Mouse (Mus musculus): ENCODE data around the gene Eef2k. TPM values are rescaled to one million over a fixed set of nuclear protein-coding genes. Genes with fewer than 3 reads are reported as not detected.
"Not testable (repeated sequence)": the region's sequence is repeated elsewhere in the genome, so short reads cannot be mapped to it uniquely, and the experiment has no call there.

Gene Eef2k
- polyA plus RNA-seq, 1 experiment, result 20.2 TPM

DNA sequence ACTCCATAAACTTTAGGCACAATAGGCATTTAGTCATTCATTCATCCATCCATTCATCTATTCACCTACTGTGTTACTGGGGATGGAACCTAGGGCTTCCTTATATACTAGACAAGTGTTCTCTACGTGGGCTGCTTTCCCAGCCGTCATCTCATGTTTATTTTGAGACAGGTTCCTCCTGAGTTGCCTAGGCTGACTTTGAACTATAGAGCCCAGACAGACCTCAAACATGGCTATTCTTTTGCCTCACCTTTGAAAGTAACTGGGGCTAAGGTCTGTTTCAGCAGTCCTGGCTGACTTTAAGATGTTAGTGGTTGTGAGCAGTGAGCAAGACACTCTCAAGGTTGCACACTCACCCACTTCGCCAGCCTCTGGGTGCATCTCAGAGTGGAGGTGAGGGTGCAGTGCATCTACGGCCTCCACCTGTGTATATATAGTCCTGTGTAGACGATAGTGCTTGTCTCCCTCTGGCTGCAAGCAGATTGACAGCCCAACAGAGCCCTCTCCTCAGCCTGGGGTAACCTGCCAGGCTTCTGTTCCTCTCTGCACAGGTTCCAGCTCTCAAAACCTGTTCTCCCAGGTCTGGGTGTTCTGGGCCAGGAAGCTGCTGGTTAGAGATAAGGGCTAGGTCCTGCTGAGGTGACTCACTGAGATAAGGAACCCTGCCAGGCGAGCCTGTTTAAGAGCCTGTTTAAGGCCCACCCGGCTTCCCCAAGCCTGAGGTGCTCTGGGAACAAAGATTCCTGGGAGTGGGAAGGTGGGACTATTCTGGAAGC, 32.3 kb downstream of the Eef2k start:
- no peak for DNase-seq (ENCODE audit: low read depth, low spot score)
- 36% methylated on average over 7 of the region's 7 CpGs for WGBS

DNA sequence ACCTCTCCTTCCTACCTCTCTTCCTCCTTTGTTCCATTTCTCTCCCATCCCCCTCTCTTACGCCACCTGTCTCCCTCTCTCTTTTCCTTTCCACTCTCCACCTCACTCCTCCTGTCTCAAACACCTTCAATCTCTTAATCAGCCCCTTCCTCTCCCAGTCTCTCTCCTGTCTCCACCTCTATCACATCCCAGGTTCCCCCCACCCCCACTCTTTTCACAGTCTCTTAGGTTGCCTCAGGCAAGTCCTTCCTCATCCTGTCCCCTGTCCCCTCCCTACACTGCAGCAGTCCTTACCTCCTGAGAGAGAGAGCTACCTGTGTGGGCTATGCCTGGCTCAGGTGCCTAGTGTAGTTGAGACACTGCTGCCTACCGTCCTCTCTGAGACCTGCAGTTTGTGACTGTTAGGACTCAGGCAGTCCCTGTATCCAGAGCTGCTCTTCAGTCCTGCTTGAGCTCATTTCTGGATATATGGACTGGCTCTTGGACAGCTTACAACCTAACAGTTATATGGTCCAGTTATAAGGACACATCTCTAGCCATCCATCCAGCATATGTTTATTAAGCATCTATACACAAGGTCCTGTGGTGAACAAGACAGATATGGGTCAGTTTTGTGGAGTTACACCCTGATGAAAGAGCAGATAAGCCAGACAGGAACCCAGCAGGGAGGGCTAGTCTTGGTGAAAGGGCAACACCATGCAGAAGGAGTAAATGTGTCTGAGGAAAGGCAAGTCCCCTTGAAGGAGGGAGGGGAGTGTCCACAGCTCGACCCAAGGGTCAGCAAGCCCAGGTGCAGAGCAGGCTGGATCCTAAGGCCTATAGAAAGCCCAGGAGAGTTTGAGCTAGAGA, 33.1 kb downstream of the Eef2k start:
- DNase-seq (ENCODE audit: low read depth, low spot score), result no peak
- 47% methylated on average over 3 of the region's 3 CpGs for WGBS

DNA sequence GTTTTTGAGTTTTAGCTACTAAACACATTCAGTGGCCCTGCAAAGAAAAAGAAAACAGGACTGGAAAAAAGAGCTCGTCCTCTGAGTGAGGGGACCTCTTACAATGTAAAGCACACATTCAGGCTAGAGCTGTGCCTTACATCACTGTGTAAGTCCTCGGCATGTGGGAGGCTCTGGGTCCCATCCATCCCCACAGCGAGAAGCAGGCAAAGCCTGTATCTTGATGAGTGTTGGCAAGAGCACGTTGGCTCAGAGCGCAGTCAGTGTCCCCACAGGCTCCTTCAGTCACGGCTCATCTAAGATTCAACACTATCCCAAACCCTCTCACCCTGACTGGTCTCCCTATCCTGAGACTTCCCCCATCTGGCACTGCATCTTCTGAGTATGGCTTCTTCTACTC, 35.6 kb downstream of the Eef2k start:
- no peak for DNase-seq (ENCODE audit: low read depth, low spot score)
- WGBS, result 89% methylated on average over 6 of the region's 6 CpGs

DNA sequence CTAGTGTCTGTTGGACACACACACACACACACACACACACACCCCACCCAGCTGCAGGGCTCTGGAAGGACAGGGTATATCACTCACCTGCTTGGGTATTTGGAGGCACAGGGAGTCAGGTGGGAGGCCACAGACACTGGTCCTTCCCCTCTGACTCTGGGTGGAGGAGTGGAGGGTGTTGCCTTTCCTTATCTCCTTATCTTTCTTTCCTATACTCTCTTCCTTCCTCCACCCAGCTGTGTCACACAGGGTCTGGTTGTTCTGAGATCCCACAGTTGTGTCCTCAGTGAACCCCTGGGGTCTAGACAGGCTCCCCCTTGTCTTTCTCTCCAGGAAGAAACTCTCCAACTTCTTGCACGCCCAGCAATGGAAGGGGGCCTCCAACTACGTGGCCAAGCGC, 37.3 kb downstream of the Eef2k start:
- 91% methylated on average over 3 of the region's 3 CpGs for WGBS
- no peak for DNase-seq (ENCODE audit: low read depth, low spot score)

DNA sequence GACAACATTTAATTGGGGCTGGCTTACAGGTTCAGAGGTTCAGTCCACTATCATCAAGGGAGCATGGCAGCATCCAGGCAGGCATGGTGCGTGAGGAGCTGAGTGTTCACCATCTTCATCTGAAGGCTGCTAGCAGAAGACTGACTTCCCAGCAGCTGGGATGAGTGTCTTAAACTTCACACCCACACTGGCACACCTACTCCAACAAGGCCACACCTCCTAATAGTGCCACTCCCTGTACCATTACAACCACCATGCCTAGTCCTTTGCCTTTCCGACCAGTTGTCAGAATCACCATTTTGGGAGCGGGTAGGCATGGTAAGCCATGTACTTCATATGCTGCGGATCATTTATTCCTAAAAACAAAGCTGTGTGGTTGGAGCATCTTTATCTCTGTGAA, 38.1 kb downstream of the Eef2k start:
- 82% methylated on average over 4 of the region's 4 CpGs for WGBS

DNA sequence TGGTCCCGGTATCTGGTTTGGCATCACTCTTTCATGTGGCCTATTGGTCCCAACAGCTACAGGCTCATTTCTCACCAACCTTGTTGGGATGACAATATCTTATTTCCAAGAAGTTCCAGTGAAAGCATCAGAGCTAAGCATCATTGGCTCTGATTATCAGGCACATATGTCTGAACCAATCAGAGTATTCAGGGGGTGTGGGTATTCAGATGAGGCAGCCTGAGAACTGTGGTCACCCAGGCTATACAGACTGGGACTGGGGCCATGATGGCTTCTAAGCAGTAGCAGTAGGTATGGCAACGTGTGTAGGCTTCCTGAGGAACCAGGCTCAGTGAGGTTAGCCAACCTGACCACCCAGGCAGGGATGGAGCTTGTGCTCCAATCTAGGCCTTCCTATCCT, 38.8 kb downstream of the Eef2k start:
- no peak for DNase-seq (ENCODE audit: low read depth, low spot score)
- WGBS, result 80% methylated on average over 2 of the region's 2 CpGs

More for the DNA sequence above, 38.1 kb downstream of the Eef2k start:
- DNase-seq (ENCODE audit: low read depth, low spot score), result no peak

DNA sequence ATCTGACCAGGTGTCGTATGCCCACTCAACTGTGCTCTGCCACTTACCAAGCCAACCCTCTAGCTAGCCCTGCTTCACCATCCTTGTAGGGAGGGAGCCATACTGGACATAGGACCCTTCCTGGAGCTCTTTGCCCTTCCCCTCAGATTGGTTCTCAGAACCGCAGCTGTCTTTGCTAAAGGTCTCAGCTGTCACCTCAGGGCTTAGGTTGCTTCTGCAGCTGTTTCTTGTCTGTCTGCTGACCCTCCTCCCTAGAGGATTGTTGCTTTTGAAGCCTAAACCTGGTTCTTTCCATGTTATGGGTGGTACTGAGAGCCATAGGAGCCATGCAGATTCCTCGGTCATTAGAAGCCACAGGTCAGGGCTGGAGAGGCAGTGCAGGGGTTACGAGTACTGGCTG, 40.0 kb downstream of the Eef2k start:
- WGBS, result 84% methylated on average over 4 of the region's 4 CpGs
- DNase-seq (ENCODE audit: low read depth, low spot score), result no peak

DNA sequence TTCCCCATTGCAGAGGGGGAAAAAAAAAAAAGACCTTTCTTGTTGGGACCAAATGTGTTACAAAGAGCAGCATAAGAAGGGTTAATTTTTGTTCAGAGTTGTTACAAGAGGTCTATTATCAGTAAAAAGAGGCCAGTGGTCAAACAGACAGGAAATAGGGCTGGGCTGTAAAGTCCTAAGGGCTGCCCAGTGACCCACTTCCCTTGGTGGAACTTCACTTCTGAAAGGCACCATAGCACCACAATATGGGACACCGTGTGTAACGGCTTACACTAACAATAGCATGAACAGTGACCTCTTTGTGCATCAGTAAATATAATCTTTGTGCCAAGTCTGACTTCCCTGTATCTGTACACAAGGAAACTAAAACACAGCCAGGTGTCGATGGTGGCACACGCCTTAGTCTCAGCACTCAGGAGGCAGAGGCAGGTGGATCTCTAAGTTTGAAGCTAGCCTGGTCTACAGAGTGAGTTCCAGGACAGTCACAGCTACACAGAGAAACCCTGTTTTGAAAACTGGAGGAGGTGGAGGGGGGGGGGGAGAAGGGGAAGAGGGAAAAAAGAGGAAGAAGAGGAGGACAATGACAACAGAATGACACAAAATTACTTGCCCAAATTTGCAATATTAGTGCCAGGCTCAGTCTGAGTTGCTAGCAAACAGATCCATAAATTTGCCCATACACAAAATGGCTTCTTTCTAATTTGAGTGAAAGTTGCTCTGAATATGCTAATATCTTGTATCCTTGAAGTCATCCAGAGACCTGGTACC, 41.1 kb downstream of the Eef2k start:
- 36% methylated on average over 4 of the region's 4 CpGs for WGBS

DNA sequence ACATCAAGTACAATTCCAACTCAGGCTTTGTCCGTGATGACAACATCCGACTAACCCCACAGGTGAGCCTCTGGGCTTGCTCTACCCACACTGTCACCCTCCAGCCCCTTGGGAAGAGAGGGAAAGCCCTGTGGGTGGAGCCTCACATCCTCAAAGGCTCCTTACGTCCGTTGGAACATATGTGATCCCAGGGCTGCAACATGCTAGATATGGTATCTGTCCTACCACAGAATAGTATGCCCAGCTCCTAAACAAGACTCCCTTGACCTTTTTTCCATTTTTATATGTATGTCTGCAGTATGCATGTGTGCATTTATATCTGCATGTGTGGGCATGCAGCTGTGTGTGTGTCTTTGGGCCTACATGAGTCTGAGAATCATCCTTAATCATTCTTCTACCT, 42.1 kb downstream of the Eef2k start:
- WGBS, result 99% methylated on average over 4 of the region's 4 CpGs
- DNase-seq (ENCODE audit: low read depth, low spot score), result no peak

More for the DNA sequence above, 41.1 kb downstream of the Eef2k start:
- no peak for DNase-seq (ENCODE audit: low read depth, low spot score)

DNA sequence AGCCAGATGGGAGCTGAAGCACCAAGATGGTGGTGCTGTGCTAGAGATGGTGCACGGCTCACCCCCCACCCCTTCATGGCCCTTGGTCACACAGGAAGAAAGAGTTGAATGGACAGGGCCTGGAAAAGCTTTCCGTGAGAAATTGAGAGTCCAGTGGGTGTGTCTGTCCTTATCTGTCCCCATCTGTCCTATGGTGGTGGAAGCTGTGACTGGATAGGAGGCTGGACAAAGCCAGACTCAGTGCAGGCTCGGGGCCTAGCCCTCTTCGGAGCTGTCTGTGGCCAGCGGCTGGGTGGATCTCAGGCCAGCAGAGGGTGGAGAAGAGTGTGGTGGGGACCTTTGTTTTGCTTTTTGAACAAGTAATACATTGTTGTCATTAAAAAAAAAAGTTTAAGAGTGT, 50.5 kb downstream of the Eef2k start:
- WGBS, result 86% methylated on average over 5 of the region's 5 CpGs
- no peak for DNase-seq (ENCODE audit: low read depth, low spot score)

DNA sequence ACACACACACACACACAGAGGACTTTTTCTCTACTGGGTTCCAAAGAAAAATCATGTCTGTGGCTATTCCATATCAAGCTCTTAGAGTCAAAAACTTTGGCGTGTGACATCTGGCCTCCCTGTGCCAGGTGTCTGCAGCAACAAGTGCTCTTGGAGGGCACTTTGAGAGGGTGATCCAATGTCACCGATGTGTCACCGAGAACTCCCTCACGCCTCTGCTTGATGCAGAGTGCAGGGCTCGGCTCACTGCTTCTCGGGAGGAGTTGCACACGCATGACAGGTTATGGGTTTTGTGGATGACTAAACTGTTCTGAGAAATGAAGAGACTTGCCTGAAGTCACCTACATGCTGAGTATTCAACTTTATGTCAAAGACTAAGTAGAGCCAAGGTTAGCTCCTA, 54.4 kb downstream of the Eef2k start:
- no peak for DNase-seq (ENCODE audit: low read depth, low spot score)
- 93% methylated on average over 7 of the region's 7 CpGs for WGBS

DNA sequence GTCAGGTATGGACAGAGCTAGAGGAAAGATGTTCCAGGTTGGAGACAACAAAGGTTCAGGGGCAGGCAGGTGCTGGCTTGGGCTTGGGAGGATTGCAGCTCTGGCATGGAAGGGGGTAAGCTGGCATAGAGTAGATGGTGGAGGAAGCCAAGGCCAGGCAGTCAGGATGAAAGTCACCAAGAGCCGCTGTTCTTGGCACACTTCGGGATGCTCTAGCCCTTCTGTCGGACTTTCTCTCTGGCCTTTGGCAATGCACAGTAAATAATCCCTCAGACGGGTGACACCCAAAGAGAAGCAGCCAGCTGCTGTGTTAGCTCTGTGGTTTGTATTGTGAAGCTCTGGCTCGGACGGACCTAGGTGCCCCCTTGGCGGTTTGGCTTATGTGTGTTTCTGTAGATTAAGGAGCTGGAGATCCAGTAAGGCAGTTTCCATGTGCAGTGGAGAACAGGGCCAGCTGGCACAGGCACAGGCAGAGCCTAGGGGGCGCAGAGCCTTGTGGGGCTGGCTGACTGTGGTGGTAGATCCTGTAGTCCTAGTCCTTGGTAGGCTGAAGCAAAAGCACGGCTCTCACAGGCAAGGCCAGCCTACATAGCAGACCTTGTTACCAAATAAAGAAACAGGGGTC, 55.2 kb downstream of the Eef2k start:
- no peak for DNase-seq (ENCODE audit: low read depth, low spot score)
- WGBS, result 87% methylated on average over 9 of the region's 9 CpGs

DNA sequence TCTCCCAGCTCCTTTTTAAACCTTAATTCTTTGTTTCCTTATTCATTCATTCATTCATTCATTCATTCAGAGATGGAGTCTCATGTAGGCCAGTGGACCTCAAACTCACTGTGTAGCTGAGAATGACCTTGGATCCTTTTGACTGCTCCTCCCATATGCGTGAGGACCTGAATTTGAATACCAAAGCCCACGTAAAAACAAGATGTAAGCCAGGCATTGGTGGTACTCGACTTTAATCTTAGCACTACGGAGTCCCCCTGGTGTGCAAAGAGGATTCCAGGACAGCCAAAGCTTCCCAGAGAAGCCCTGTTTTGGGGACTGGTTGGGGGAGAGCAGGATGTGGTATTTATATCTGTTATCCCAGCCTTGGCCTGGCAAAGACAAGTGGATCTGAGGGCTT, 57.6 kb downstream of the Eef2k start:
- 80% methylated on average over 4 of the region's 4 CpGs for WGBS
- no peak for DNase-seq (ENCODE audit: low read depth, low spot score)

DNA sequence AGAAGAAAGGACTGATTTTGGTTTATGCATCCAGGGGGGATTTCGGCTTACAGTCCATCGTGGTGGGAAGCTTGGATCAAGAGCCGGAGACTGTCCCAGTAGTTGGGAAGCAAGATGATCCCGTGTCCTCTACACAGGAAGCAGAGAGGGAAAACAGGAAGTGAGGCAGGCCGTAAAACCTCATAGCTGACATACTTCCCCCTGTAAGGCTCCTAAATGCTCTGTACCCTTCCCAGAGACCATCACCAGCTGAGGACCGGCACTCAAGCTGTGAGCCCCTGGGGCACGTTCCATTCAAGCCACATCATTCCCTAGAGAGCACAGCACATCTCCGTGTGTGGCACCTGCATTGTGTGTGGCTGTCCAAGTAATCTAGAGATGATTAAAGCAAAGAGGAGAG, 59.1 kb downstream of the Eef2k start:
- 70% methylated on average over 8 of the region's 8 CpGs for WGBS
- DNase-seq (ENCODE audit: low read depth, low spot score), result no peak

DNA sequence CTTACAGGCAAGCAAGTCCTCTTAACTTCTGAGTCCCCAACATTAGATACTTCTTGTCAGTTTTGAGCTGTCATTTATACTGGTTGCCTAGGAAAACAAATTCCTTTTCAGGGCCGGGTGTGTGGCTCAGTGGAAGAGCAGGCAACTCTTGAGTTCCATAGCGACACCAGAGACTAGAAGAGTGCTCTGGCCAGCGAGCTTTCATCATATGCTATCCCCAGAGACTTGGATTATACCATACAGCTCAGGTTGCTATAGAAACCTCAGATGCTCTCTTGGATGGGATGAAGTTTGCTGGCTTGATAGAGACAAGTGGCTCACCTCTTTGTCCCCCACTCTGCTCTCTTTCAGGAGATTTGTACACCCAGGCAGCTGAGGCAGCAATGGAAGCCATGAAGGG, 60.3 kb downstream of the Eef2k start:
- no peak for DNase-seq (ENCODE audit: low read depth, low spot score)
- WGBS, result 76% methylated on average over 3 of the region's 3 CpGs

DNA sequence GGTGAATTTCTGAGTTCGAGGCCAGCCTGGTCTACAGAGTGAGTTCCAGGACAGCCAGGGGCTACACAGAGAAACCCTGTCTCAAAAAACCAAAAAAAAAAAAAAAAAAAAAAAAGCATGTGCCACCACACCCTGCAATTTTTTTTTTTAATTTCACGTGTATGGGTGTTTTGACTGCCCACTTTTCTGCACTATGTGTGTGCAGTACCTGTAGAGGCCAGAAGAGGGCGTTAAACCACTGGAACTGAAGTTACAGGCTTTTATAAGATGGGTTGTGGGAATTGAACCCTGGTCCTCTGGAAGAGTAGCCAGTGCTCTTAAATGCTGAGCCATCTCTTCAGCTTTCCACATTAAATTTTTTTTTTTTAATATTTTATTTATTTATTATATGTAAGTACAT, 67.5 kb downstream of the Eef2k start:
- 74% methylated on average over 3 of the region's 3 CpGs for WGBS
- not testable (repeated sequence) for DNase-seq (ENCODE audit: low read depth, low spot score)

DNA sequence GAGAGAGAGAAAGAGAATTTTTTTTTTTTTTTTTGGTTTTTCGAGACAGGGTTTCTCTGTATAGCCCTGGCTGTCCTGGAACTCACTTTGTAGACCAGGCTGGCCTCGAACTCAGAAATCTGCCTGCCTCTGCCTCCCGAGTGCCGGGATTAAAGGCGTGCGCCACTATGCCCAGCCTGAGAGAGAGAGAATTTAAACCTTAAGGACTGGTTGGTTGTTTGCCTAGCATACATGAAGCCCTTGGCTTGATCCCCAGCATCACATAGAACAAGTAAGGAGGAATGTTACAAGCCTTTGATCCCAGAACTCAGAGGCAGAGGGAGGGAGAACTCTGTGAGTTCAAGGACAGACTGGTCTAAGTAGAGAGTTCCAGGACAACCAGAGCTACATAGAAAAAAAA, 68.6 kb downstream of the Eef2k start:
- not testable (repeated sequence) for DNase-seq (ENCODE audit: low read depth, low spot score)
- WGBS, result 87% methylated on average over 6 of the region's 6 CpGs

DNA sequence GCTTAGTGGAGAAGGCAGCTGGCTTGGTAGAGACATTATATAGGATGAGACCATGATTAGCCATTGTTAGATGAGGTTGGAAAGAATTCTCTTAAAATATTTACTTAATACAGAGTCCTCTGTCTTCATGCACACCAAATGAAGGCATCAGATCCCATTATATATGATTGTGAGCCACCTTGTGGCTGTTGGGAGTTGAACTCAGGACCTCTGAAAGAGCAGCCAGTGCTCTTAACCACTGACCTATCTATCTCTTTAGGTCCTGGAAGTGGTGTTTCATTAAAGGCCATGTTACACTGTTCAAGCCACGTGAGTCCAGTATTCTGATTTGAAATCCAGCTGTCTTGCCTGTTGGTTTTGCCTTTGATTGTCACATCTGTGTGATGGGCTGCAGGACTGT, 70.7 kb downstream of the Eef2k start:
- WGBS, result 33% methylated on average over 1 of the region's 1 CpGs

DNA sequence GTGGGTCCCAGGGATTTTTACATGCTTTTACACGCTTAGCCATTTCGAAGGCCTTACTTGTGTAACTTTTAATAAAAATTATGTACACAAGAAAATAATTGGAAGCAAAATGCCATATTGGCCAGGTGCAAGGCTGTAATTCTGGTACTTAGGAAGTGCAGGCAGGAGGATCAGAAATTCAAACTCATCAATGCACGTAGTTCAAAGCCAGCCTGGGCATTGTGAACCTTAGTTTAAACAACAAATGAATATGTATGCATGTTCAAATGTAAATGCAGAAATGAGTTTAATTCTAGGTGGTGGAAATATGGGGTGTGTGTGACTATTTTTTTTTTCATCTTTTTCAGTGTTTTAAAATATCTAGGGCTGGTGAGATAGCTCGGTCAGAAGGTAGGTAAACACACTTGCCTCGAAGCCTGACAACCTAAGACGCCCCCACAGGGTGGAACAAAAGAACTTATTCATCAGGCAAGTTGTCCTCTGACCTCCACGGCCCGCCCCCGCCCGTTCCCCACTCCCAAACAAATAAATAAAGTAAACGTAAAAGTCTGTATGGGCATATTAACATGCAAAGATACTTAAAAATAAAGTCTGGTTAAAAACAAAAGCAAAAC, 73.7 kb downstream of the Eef2k start:
- WGBS, result 29% methylated on average over 11 of the region's 11 CpGs
- no peak for DNase-seq (ENCODE audit: low read depth, low spot score)

More for the DNA sequence above, 70.7 kb downstream of the Eef2k start:
- no peak for DNase-seq (ENCODE audit: low read depth, low spot score)

DNA sequence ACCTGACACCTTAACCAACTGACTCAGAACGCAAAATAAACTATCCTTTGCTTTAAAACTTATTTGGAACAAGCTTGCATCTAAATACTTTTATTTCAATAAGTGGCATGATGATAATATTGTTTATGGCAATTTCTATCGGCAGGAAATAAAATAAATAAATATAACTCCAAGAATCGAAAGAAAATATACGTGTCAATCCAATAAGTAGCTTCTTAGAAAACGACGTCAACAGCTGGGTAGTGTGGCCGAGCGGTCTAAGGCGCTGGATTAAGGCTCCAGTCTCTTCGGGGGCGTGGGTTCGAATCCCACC, 74.6 kb downstream of the Eef2k start:
- peak; percentile 22 for DNase-seq (ENCODE audit: low read depth, low spot score)
- 2% methylated on average over 12 of the region's 12 CpGs for WGBS
